Mouse (Mus musculus) left cerebral cortex, postnatal 25 days (tissue): ENCODE measurements around the gene Neu1. TPM values are rescaled to one million over a fixed set of nuclear protein-coding genes. Genes with fewer than 3 reads are reported as not detected.

ENCODE experiments used
- DNase-seq, 2 experiments: peaks; one replicate each; pipeline ENCODE4 v3.0.0; 2022; ENCODE audit warnings: low spot score in 2 of 2, mixed read lengths in 1 of 2
- intact Hi-C: fragments of 180-260 bp; cut with DNase I; formaldehyde crosslinking; loops from one replicate; pipeline ENCODE4 v1.15.1; 2025
- total RNA-seq, 2 experiments: library from RNA; stranded (reverse); gene quantifications; 2 replicates each; pipeline ENCODE4 v1.2.3; 2021

Gene Neu1
- total RNA-seq, 2 experiments from 2014 or later: 42.9 to 44.0 TPM

DNA sequence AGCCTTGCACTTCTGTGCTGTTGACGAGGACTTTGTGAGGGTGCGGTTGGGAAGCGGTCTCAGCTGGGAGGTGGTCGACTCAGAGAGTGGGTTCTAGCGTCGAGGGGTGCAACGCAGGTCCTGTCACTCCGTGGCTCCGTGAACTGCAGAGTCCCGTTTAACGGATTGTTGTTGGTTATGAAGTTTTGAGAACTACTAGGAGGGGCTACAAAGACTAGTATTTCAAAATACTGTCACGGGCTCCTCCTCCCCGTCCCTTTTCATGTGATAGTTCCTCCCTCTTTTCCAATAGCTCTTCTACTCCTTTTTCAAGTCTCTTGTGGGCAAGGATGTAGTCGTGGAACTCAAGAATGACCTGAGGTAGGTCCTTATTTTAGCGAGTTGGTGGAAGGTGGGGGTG is 51.3 kb downstream of the Neu1 start:
- DNase-seq: no peak
- intact Hi-C loops: loop anchor here (5.0 kb wide), 1 partner anchor 130 kb away; the partner anchor contains the start of genes Nelfe and Skiv2l

DNA sequence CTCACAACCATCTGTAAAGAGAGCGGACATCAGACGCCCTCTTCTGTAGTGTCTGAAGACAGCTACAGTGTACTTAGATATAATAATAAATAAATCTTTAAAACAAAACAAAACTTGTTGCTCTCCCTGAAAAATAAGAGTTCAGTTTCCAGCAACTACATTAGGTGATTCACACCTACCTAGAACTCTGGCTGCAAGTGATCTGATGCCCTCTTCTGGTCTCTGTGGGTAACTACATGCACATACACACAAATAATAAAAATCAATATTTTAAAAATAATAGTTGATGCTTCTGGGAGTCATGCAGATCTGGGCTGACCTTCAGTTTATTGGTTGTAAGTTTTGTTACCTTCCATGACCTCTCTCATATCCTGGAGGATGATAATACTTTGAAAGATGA is 53.2 kb downstream of the Neu1 start:
- DNase-seq: peak in 1 of 2 experiments; percentile 24
- intact Hi-C loops: loop anchor here (2.0 to 5.0 kb wide), 2 partner anchors 15 to 132 kb away; partner anchors contain the start of genes Nelfe and Skiv2l

Other genes with a start within 250 kb of the Neu1 start
- 10 to 100 TPM in 1 of 2 experiments, 1 to 10 TPM in 1; 7.6 to 10.3 TPM for gene C4b, start 187.4 kb upstream of the Neu1 start, total RNA-seq
- not detected for gene Cyp21a1, start 126.7 kb upstream of the Neu1 start, total RNA-seq
- gene Stk19, start 94.3 kb upstream of the Neu1 start, total RNA-seq: 10 to 100 TPM; 52.2 to 57.6 TPM
- gene Dxo, start 94.2 kb upstream of the Neu1 start, total RNA-seq: 10 to 100 TPM; 35.9 to 37.1 TPM
- 10 to 100 TPM; 64.0 to 65.9 TPM for gene Skiv2l, start 81.0 kb upstream of the Neu1 start, total RNA-seq
- 10 to 100 TPM; 30.9 to 37.9 TPM for gene Nelfe, start 80.9 kb upstream of the Neu1 start, total RNA-seq
- under 1 TPM in 1 of 2 experiments, not detected in 1; 0.30 TPM for gene Cfb, start 68.7 kb upstream of the Neu1 start, total RNA-seq
- gene Zbtb12, start 51.8 kb upstream of the Neu1 start, total RNA-seq: 1 to 10 TPM; 6.9 to 7.3 TPM
- not detected for gene Gm20547, start 49.2 kb upstream of the Neu1 start, total RNA-seq
- gene C2, start 33.0 kb upstream of the Neu1 start, total RNA-seq: 1 to 10 TPM; 1.5 to 3.6 TPM
- 100 to 1,000 TPM; 166 to 167 TPM for gene Ehmt2, start 32.8 kb upstream of the Neu1 start, total RNA-seq
- under 1 TPM; 0.55 to 0.66 TPM for gene Slc44a4, start 16.8 kb upstream of the Neu1 start, total RNA-seq
- 10 to 100 TPM in 1 of 2 experiments, 1 to 10 TPM in 1; 9.9 to 15.0 TPM for gene Hspa1b, start 28.0 kb downstream of the Neu1 start, total RNA-seq
- gene Gm20481, start 38.7 kb downstream of the Neu1 start, total RNA-seq: not detected
- 10 to 100 TPM; 10.8 to 12.6 TPM for gene Hspa1a, start 40.9 kb downstream of the Neu1 start, total RNA-seq
- gene Hspa1l, start 41.5 kb downstream of the Neu1 start, total RNA-seq: under 1 TPM; 0.27 to 0.34 TPM
- gene Lsm2, start 50.6 kb downstream of the Neu1 start, total RNA-seq: 10 to 100 TPM; 17.3 to 18.0 TPM
- 10 to 100 TPM; 38.0 to 44.7 TPM for gene Vars, start 69.7 kb downstream of the Neu1 start, total RNA-seq
- under 1 TPM; 0.30 to 0.37 TPM for gene Vwa7, start 85.3 kb downstream of the Neu1 start, total RNA-seq
- under 1 TPM; 0.60 to 0.83 TPM for gene Sapcd1, start 96.8 kb downstream of the Neu1 start, total RNA-seq
- under 1 TPM; 0.76 to 0.96 TPM for gene Msh5, start 115.5 kb downstream of the Neu1 start, total RNA-seq
- 10 to 100 TPM in 1 of 2 experiments, 1 to 10 TPM in 1; 9.9 to 11.6 TPM for gene Clic1, start 118.7 kb downstream of the Neu1 start, total RNA-seq
- 10 to 100 TPM; 12.1 to 12.5 TPM for gene Ddah2, start 127.8 kb downstream of the Neu1 start, total RNA-seq
- not detected for gene Ly6g6c, start 134.1 kb downstream of the Neu1 start, total RNA-seq
- gene Mpig6b, start 134.9 kb downstream of the Neu1 start, total RNA-seq: not detected
- 1 to 10 TPM; 2.4 to 2.7 TPM for gene Ly6g6e, start 145.6 kb downstream of the Neu1 start, total RNA-seq
- gene Ly6g6d, start 146.8 kb downstream of the Neu1 start, total RNA-seq: 1 to 10 TPM in 1 of 2 experiments, under 1 TPM in 1; 0.69 to 1.9 TPM
- not detected for gene Ly6g6f, start 154.4 kb downstream of the Neu1 start, total RNA-seq
- gene Abhd16a, start 158.0 kb downstream of the Neu1 start, total RNA-seq: 100 to 1,000 TPM; 107 to 109 TPM
- gene Ly6g5c, start 177.0 kb downstream of the Neu1 start, total RNA-seq: not detected
- gene Ly6g5b, start 184.2 kb downstream of the Neu1 start, total RNA-seq: under 1 TPM; 0.69 to 0.94 TPM
- 10 to 100 TPM; 13.1 to 15.2 TPM for gene Gpank1, start 190.2 kb downstream of the Neu1 start, total RNA-seq
- gene Csnk2b, start 190.8 kb downstream of the Neu1 start, total RNA-seq: 100 to 1,000 TPM; 183 to 185 TPM
- 10 to 100 TPM; 24.1 to 29.8 TPM for gene D17H6S53E, start 195.1 kb downstream of the Neu1 start, total RNA-seq
- gene Apom, start 200.8 kb downstream of the Neu1 start, total RNA-seq: not detected
- 100 to 1,000 TPM; 286 to 292 TPM for gene Bag6, start 203.9 kb downstream of the Neu1 start, total RNA-seq
- 100 to 1,000 TPM; 268 to 285 TPM for gene Prrc2a, start 233.6 kb downstream of the Neu1 start, total RNA-seq
- gene Aif1, start 244.8 kb downstream of the Neu1 start, total RNA-seq: 10 to 100 TPM; 10.8 to 11.1 TPM